Mouse (Mus musculus): ENCODE data around the gene Ascc2.

The Ascc2 gene

GRCm38 (mm10) chr11:4637534-4638234 is at the start of gene Ascc2:
Gene Ascc2 (plus strand): TSS chr11:4637747.
- peak; percentile 85 to 89 for DNase-seq

DNA sequence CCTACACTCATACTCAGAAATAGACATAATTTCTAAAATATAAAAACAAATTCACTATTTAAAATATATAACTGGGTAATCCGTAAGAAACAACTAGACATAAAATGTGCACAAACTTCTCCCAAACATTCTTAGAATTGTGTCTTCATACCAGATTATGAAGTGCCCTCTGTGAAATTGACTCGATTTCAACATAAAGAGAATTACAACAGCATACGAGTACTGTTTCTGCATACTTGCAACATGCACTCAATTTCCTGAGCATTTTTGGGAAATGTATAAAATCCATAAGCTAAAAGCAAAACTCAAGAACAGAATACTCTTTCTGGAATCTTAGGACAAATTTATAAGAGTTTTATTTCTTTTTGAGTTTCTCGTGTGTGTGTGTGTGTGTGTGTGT is 45.7 kb upstream of the Ascc2 start:
- DNase-seq: no peak

GRCm38 (mm10) chr11:4593491-4593848 is 44.1 kb upstream of the Ascc2 start:
- no peak for DNase-seq

DNA sequence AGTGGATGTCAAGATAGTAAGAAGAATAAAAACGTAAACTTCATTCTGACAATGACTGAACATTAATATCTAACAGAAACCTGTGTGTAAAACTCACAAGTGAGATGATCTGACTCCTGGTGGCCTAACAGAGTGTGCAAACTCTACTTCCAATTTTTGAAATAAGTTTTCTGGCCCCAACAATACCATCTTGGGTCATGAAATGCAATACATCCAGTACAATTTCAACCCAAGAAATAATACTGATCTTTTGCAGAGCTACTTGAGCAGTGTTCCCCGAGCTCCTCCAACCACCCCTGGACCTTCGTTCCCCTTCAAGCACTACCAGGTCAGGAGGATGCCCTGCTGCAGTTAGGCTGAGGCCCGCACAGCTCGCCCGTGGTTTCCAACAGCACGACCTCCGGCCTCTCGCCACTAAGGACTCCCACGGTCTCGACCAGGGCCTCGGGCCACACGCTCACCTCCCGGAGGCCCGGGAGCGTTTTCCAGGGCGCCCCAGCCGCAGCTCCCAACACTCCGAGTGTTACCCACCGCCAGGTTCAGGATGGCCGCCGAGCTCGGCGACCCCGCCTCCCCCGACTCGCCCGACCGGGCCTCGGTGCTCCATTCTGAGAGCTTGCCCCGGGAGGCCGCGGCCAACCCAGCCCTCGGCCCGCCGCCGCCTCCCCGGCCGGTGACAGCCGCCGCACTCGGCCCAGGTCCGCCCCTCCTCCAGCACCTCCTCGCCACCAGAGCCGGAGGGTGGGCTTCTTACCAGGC is 43.5 kb upstream of the Ascc2 start:
- peak in 1 of 2 experiments; percentile 51 for DNase-seq

DNA sequence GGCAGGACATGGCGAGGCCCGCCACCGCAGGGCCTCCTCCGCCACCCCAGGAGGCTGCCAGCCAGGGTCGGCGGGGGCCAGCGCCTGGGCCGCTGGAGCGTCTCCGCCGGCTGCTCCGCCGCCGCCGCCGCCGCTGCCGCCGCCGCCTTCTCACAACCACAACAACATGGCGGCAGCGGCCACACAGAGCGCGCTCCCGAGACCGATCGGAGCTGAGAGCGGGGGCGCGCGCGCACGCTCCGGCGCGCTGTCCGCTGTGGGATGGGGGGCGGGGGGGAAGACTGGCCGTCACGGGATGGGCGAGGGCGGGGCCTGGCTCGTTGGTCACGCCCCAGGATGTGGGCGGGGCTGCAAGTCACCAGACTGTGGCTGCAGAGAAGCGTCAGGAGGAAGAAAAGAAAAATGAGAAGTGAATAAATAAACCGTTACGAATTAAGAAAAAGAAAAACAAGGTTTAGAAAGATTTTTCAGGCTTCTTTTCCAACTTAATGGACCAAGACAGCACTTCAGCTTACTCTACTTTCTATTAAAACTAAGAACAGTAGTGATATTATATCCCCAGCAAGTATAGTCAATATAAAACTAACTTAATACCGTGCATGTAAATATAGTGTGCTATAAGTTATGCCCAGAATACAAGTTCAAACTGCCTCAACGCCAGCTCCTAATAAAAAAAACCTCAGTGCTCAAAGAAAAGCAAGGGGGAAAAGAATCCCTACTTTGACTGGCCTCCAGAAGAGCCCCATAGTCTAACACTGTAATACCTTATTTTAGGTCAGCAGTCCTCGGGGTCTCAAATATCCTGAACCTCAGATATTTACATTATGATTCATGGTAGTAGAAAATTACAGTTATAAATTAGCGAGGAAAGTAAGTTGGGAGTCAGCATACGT is 42.7 kb upstream of the Ascc2 start, which contains the start of gene Mtmr3:
Gene Mtmr3, minus strand, starts transcription at position 256 of the 893 bp plus-strand sequence.
- peak; percentile 96 to 97 for DNase-seq

DNA sequence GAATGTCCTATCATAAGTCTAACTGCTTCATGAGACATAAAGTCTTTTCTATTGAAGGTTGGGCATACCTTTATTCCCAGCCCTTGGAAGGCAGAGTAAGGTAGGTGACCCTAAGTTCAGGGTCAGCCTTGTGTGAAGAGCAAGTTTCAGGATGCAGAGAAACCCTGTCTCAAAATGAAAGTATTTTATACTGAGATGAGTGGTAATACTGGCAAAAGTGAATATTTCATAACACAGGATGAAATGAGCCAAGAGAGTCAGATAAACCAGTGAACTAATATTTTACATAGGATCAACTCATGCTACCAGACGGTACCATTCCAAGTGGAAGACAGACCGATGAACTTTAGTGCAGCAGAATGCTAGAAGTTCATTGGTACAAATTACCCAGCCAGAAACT is 39.1 kb upstream of the Ascc2 start:
- no peak for DNase-seq

DNA sequence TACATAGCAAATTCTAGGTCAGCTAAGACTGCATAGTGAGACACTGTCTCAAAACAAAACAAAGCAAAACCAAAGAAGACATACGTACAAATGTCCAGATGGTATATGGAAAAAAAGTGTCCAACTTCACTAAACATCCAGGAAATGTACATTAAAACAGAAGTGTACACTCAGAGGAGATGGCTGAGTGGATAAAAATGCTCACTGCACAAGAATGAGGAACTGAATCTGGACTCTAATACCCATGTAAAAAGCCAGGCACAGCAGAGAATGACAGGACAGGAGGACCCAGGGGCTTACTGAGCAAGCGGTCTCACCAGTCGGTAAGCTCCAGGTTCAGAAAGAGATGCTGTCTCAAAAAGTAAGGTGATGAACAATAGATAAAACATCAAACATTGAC is 37.6 kb upstream of the Ascc2 start:
- no peak for DNase-seq

- DNase-seq: no peak
Observed at GRCm38 (mm10) chr11:4601890-4602289, 35.7 kb upstream of the Ascc2 start.

GRCm38 (mm10) chr11:4602691-4603441 is 34.7 kb upstream of the Ascc2 start:
- peak; percentile 49 to 61 for DNase-seq

- DNase-seq: no peak
Observed at GRCm38 (mm10) chr11:4604441-4604840, 33.1 kb upstream of the Ascc2 start.

GRCm38 (mm10) chr11:4605414-4605813 is 32.1 kb upstream of the Ascc2 start:
- DNase-seq: peak in 1 of 2 experiments; percentile 22

GRCm38 (mm10) chr11:4606541-4606940 is 31.0 kb upstream of the Ascc2 start:
- DNase-seq: no peak

DNA sequence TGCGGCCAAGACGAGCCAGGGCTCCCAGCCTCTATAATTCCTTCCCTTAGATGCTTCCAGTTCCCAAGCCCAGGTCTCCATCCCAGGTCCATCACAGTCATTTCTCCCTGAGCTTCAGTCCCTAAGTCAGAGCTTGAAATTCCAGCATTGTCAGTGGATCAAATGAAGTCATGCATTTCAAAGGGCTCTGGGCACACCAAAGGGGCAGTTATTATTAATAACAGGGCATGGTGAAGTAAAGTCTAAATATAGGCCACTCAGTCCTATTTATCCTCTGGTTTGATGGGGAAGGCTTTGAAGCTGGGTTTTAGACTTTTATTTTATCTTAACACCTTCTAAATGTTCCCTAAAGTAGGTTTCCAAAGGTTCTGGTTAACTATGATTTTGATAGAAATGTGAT is 25.6 kb upstream of the Ascc2 start:
- no peak for DNase-seq

- peak; percentile 6 to 15 for DNase-seq
Observed at GRCm38 (mm10) chr11:4620017-4620485, 17.5 kb upstream of the Ascc2 start, which contains the start of gene Gm11032. Gene Gm11032 (plus strand): TSS chr11:4620067.

DNA sequence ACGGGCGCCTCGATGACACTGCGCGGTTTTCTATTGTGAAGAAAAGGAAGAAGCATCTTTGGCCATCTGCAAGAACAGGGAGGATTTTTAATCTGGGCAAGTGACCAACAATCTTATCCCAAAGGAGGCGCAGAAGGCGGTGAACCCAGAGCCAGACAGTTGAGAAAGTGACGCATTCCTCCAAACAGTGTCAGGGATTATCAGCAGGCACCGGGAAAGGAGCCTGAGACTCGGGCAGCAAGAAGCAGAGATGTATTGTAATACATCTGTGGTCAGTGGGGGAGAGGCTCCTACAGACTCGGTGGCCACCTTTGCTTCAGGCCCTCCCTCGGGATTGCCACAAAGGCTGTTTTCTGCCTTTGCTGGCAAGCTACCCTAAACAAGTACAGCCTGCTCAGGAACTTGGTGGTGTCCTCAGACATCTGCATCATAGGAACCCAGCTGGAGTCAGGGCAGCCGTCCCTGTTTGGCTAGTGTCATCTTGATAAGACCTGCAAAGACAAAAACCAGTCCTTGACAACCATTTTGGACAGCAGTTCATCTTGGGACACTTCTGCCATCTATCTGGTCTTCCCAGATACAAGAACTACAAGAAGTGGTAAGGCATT is 16.9 kb upstream of the Ascc2 start:
- DNase-seq: peak; percentile 21 to 23

GRCm38 (mm10) chr11:4621866-4622265 is 15.7 kb upstream of the Ascc2 start:
- no peak for DNase-seq

- DNase-seq: no peak
Observed at GRCm38 (mm10) chr11:4622442-4622986, 15.0 kb upstream of the Ascc2 start.

DNA sequence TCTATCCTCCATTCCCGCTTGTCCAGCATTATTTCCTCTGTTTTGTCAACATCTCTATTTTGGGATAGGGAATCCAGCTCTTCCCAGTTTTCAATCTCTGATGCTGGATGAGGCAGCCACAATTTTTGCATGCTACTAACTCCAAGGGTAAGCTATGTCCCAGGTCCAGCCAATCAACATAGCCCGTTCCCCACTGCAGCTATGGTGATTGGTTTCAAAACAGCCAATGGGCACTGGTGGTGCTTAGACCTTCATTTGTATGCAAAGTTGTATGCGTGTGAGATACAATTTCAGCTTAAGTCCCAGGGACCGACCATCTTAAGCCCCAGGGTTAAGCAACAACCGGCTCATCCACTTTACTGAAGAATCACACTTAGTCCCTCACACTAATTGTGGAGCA is 14.6 kb upstream of the Ascc2 start:
- DNase-seq: no peak

- DNase-seq: no peak
Observed at GRCm38 (mm10) chr11:4625931-4626330, 11.6 kb upstream of the Ascc2 start.

DNA sequence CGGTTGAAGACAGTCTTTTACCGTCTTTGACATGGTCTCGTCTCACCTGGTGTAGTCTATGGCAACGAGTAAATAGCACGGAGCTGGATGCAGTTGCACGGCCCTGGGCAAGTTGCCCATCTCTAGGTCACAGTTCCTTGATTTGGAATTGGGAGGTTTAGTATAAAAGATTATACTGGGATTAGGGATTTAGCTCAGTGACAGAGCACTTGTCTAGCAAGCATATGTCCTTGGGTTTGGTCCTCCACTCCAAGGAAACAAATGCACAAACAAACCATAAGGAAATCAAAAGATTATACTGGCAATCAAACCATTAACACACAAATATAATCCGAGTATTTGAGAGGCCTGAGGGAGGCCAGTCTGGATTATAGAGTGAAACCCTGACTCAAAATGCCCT is 9.9 kb upstream of the Ascc2 start:
- no peak for DNase-seq

DNA sequence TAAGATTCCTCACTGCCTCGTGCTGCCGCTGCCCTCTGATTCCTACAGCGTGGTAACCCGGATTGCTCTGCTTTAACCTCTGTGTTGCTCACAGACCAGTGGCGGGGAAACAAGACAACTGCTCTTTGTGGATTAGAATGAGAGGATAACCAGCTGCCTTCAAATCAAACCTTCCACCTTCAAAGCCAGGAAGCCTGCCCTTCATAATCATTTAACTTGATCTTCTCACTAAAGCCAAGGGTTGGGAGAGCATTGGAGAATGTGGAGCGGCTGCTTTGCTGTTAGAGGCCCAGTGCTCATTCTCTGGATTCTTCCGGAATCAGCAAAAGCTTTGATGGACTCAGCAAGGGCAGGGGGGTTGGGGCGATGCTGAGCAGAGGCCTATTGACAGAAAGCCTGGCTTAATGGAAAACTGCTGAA is 7.7 kb upstream of the Ascc2 start:
- DNase-seq: no peak

DNA sequence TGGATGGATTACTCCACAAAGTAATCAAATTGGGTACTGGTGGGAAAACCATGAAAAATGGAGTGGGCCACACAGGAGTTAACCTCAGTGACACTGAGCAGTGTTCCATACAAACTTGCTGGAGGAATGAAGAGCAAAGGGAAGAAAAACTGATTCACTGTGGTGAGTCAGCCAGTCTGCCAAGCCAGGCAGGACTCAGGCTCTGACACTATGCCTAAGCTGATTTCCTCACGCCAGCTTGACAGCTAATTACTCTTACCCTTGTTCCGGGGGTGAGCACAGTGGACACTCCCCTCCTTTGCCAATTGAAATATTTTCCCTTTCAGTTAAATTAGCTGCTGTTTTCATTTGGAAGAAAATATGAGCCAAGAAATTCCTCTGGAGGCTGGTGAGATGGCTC is 4.1 kb upstream of the Ascc2 start:
- DNase-seq: no peak
